Mouse (Mus musculus) hindbrain, postnatal 0 days (tissue): Measurements from ENCODE around the gene Cfap45. TPM values are rescaled to one million over a fixed set of nuclear protein-coding genes. Genes with fewer than 3 reads are reported as not detected.

Experiments
- ATAC-seq: fragments of 200-750 bp; cut with Nextera tagmentation; 2 replicates; pipeline ENCODE4 v1.8.0; 2017; ENCODE audit warnings: mild to moderate bottlenecking, moderate TSS enrichment, moderate library complexity
- DNase-seq: peaks from one replicate; pipeline ENCODE4 v3.0.0-alpha.2; 2015; ENCODE audit warnings: low spot score
- H3K27ac ChIP-seq: fragments of 300-500 bp; sonication (generic); 2 replicates; pipeline ENCODE4 v1.5.1; 2014; ENCODE audit warnings: mild to moderate bottlenecking
- H3K27me3 ChIP-seq: fragments of 300-500 bp; sonication (generic); 2 replicates; pipeline ENCODE4 v1.6.1; 2014; ENCODE audit warnings: low read length, mixed read lengths; ENCODE audit not compliant: insufficient read depth
- H3K36me3 ChIP-seq: fragments of 300-500 bp; sonication (generic); 2 replicates; pipeline ENCODE4 v1.6.1; 2014; ENCODE audit warnings: low read length, mixed read lengths; ENCODE audit not compliant: insufficient read depth
- H3K4me1 ChIP-seq: fragments of 300-500 bp; sonication (generic); 2 replicates; pipeline ENCODE4 v1.6.1; 2014; ENCODE audit warnings: antibody characterized with exemption, low read length, mixed read lengths; ENCODE audit not compliant: insufficient read depth
- H3K4me2 ChIP-seq: fragments of 300-500 bp; sonication (generic); 2 replicates; pipeline ENCODE4 v1.6.1; 2014; ENCODE audit warnings: low read depth, mild to moderate bottlenecking, low read length, moderate library complexity, mixed read lengths
- H3K4me3 ChIP-seq: fragments of 300-500 bp; sonication (generic); 2 replicates; pipeline ENCODE4 v1.5.1; 2014; ENCODE audit warnings: low read length
- H3K9ac ChIP-seq: fragments of 300-500 bp; sonication (generic); replicated peaks from 2 replicates; pipeline ENCODE4 v1.6.1; 2014; ENCODE audit warnings: mild to moderate bottlenecking, low read length, moderate library complexity, mixed read lengths
- H3K9me3 ChIP-seq: fragments of 300-500 bp; sonication (generic); 2 replicates; pipeline ENCODE4 v1.6.1; 2016; ENCODE audit warnings: low read length, mixed read lengths
- CTCF ChIP-seq: IDR thresholded peaks from 2 replicates; pipeline ENCODE4 v1.5.1; 2016; ENCODE audit warnings: antibody characterized with exemption, control low read depth, low read depth
- WGBS: fragments of 180-500 bp; shearing (Covaris S2); extraction: QIAGEN DNeasy Blood & Tissue Kit; methylation state at CpG from one replicate; pipeline ENCODE4 v1.1.7; 2014; 5-methylcytosine and 5-hydroxymethylcytosine counted together
- polyA plus RNA-seq: library from polyadenylated mRNA; unstranded; fragments of >200 nt; fragmentation: Nextera tagmentation; extraction: Ambion mirVana; gene quantifications from 2 replicates; pipeline ENCODE4 v1.2.1, GENCODE M21; 2015
- total RNA-seq: library from RNA; depleted of rRNA; stranded (reverse); fragments of >200 nt; gene quantifications from 2 replicates; pipeline ENCODE4 v1.2.3, GENCODE M21; 2014

Gene Cfap45
- total and polyA plus RNA-seq, 2 experiments from 2014 or later: 1.2 to 3.7 TPM

- ATAC-seq: no peak
Observed at GRCm38 (mm10) chr1:172530544-172531220, 10.1 kb downstream of the Cfap45 start.

GRCm38 (mm10) chr1:172532551-172532950 lies 11.9 kb downstream of the Cfap45 start:
- H3K4me3 ChIP-seq: peak overlapping the region; percentile 11
- no peak overlapping the region for H3K27ac ChIP-seq
- H3K9ac ChIP-seq: peak overlapping the region; percentile 35; the same call in 1 of the 2 replicates
- TF ChIP-seq CTCF: no peak
- no peaks in the 10 kb centered on the region for H3K36me3 ChIP-seq
- H3K9me3 ChIP-seq: no peaks in the 10 kb centered on the region
- 0 out of 2 replicates have a peak, but pooled peaks cover 8% of the 10 kb centered on the region for H3K4me1 ChIP-seq
- ATAC-seq: peak; percentile 57
- peak; percentile 54 for DNase-seq
- no peaks in the 10 kb centered on the region for H3K27me3 ChIP-seq
- WGBS: 6% methylated on average over 13 of the region's 13 CpGs
- H3K4me2 ChIP-seq: peak overlapping the region; percentile 54

More at GRCm38 (mm10) chr1:172530544-172531220, 10.1 kb downstream of the Cfap45 start:
- H3K27me3 ChIP-seq: no peaks in the 10 kb centered on the region
- WGBS: 38% methylated on average over 8 of the region's 8 CpGs
- H3K9me3 ChIP-seq: no peaks in the 10 kb centered on the region
- H3K4me3 ChIP-seq: no peak overlapping the region
- 0 out of 2 replicates have a peak, but pooled peaks cover 8% of the 10 kb centered on the region for H3K4me1 ChIP-seq
- TF ChIP-seq CTCF: no peak
- H3K27ac ChIP-seq: no peak overlapping the region
- no peak overlapping the region for H3K4me2 ChIP-seq
- no peak overlapping the region for H3K9ac ChIP-seq
- no peaks in the 10 kb centered on the region for H3K36me3 ChIP-seq
- no peak for DNase-seq

DNA sequence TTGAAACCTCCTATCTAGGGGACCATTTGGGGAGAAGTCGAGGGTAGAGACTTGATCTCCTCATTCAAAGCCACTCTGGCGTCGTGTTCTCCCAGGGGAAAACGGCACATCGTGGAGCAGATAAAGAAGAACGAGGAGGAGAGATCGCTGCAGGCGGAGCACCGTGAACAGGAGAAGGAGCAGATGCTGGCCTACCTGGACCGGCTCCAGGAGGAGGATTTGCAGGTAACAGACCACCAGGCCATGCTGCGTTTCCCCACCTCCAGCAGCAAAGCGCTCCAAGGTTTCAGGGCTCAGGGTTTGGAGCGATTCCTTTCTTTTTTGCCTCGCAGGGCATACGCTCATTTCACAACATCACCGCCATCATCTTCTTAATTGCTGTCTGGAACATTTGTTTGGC lies 14.5 kb downstream of the Cfap45 start:
- Histone ChIP-seq H3K4me2 (no peak overlapping the region), H3K9ac (no peak overlapping the region), H3K4me1 (peaks cover 8% of the 10 kb centered on the region; the same call in 1 of the 2 replicates), H3K27me3 (no peaks in the 10 kb centered on the region), H3K9me3 (no peaks in the 10 kb centered on the region), H3K4me3 (no peak overlapping the region), H3K27ac (no peak overlapping the region), H3K36me3 (no peaks in the 10 kb centered on the region)
- DNase-seq: no peak
- no peak for TF ChIP-seq CTCF
- WGBS: 67% methylated on average over 16 of the region's 16 CpGs
- ATAC-seq: no peak

DNA sequence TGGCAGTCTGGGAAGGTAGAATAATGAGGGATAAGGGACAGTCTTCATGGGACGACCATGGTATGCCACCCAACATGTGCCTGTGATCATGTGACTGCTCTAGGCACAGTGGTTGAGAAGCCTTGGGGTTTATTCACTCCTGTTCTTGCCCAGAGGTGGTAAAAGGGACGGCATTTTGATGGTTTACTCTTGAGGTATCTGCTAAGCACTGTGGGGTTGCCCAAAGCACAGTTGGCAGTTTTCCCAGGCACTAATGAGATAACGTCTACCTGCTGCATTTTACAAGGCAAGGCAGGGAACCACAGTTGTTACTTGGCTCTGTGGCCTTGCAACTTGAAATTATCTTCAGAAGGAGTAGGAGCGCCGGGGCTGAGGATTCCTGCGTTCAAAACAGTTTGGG lies 19.2 kb downstream of the Cfap45 start:
- Histone ChIP-seq H3K9ac (no peak overlapping the region), H3K36me3 (no peaks in the 10 kb centered on the region), H3K4me2 (no peak overlapping the region), H3K27me3 (no peaks in the 10 kb centered on the region), H3K4me3 (no peak overlapping the region), H3K27ac (peak overlapping the region; percentile 65; the same call in 1 of the 2 replicates), H3K9me3 (no peaks in the 10 kb centered on the region), H3K4me1 (no peaks in the 10 kb centered on the region; the same call in 1 of the 2 replicates)
- no peak for TF ChIP-seq CTCF
- DNase-seq (peak; percentile 45), ATAC-seq (peak; percentile 16; the same call in 1 of the 2 replicates)
- 47% methylated on average over 6 of the region's 6 CpGs for WGBS

- ATAC-seq: peak; percentile 45; the same call in 1 of the 2 replicates
- H3K27me3 ChIP-seq: no peaks in the 10 kb centered on the region
- DNase-seq: no peak
- no peak for TF ChIP-seq CTCF
- H3K9ac ChIP-seq: no peak overlapping the region
- no peak overlapping the region for H3K4me2 ChIP-seq
- H3K36me3 ChIP-seq: no peaks in the 10 kb centered on the region
- H3K27ac ChIP-seq: peak overlapping the region; percentile 65
- no peak overlapping the region for H3K4me3 ChIP-seq
- no peaks in the 10 kb centered on the region; the same call in 1 of the 2 replicates for H3K4me1 ChIP-seq
- no peaks in the 10 kb centered on the region for H3K9me3 ChIP-seq
- WGBS: 43% methylated on average over 11 of the region's 11 CpGs
Observed at GRCm38 (mm10) chr1:172540283-172540820, 19.8 kb downstream of the Cfap45 start.

DNA sequence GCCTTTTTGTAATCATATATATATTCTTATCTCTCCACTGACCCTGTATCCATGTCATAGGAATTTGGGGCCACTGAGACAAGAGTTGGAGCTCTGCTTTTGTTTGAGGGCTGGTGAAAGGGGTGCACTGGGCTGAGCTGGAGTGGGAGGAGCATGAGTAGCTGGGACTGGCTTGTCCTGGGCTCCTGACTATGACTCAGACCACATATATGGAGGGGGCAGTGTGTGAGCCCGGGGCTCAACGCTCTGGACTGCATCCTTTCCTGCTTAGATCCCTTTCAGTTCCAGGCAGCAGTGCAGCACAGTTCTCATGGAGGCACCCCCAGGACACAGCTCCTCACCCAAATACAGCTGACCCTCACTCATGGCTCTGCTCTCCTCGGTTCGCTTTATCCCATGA lies 25.5 kb downstream of the Cfap45 start:
- H3K27me3 ChIP-seq: no peaks in the 10 kb centered on the region
- ATAC-seq (no peak), DNase-seq (no peak)
- no peak overlapping the region for H3K27ac ChIP-seq
- H3K36me3 ChIP-seq: no peaks in the 10 kb centered on the region
- H3K4me1 ChIP-seq: peaks cover 9% of the 10 kb centered on the region; the same call in 1 of the 2 replicates
- 97% methylated on average over 4 of the region's 4 CpGs for WGBS
- H3K9ac ChIP-seq: no peak overlapping the region
- no peaks in the 10 kb centered on the region for H3K9me3 ChIP-seq
- TF ChIP-seq CTCF: no peak
- no peak overlapping the region for H3K4me2 ChIP-seq
- H3K4me3 ChIP-seq: no peak overlapping the region

DNA sequence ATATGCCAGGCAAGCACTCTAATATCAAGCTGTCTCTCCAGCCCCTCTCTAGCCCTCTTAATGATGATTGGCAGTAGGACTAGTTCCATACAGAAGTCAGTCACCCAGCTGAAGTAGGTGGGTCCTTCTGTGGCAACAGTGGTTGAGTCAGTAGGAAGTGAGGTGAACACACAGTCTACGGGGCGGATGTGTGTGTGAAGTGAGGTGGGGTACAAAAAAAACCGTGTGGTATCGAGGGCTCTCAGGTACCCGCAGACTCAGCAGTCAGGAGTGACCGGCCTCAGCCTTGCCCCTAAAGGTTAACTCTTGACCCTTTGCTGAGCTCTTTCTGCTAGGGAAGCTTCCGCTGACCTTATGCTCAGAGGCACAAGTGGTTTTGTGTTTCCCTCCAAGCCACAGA lies 27.9 kb downstream of the Cfap45 start:
- Histone ChIP-seq H3K9ac (no peak overlapping the region), H3K4me2 (no peak overlapping the region), H3K27me3 (no peaks in the 10 kb centered on the region), H3K4me3 (no peak overlapping the region), H3K27ac (no peak overlapping the region), H3K9me3 (no peaks in the 10 kb centered on the region), H3K4me1 (peaks cover 9% of the 10 kb centered on the region; the same call in 1 of the 2 replicates), H3K36me3 (no peaks in the 10 kb centered on the region)
- no peak for DNase-seq
- no peak for TF ChIP-seq CTCF
- ATAC-seq: no peak
- 73% methylated on average over 7 of the region's 7 CpGs for WGBS
